Comparison of ENCODE assay signal across 8 mouse cellular contexts in genomic region chr10:76997759-76998513, GRCm38 (mm10). TPM values are rescaled to one million over a fixed set of nuclear protein-coding genes. Genes with fewer than 3 reads are reported as not detected.
A peak's percentile ranks its signal among the peaks of the same experiment; 100 is the strongest.
DNase-seq lines count a peak whose midpoint lies in the region; ATAC-seq and TF ChIP-seq lines count a peak whose summit lies in the region.

No protein-coding gene starts in this region.

- H3K36me3 ChIP-seq in hindbrain, postnatal 0 days (ENCODE audit: insufficient read depth, low read length): no peaks in the 10 kb centered on the region

- 0 out of 2 replicates have a peak, but pooled peaks have one; percentile 30 for ATAC-seq in erythroid progenitor cell, adult 5-6 weeks (replicated peaks; ENCODE audit: low FRiP score, poor library complexity, severe bottlenecking)
- peak; percentile 64; the same call in 1 of the 2 replicates for ATAC-seq in hindbrain, postnatal 0 days
- no peak for ATAC-seq in activated CD4-positive, CD25-positive, alpha-beta regulatory T cell, adult 4 months
- ATAC-seq in frontal cortex, adult (ENCODE audit: low TSS enrichment): no peak

- peak; percentile 56 for DNase-seq in 3T3-L1 (ENCODE audit: low read depth, low spot score)
- DNase-seq in adrenal gland, adult 2 months: peak; percentile 94
- peak; percentile 66 for DNase-seq in hindbrain, postnatal 0 days (ENCODE audit: low spot score)
- peak; percentile 52 to 63 for DNase-seq in lung, adult 18-20 months
- no peak for DNase-seq in T-cell, adult 2 months (ENCODE audit: low spot score)

- no peak overlapping the region for H3K27ac ChIP-seq in hindbrain, postnatal 0 days

- no peaks in the 10 kb centered on the region for H3K27me3 ChIP-seq in hindbrain, postnatal 0 days (ENCODE audit: insufficient read depth, low read length)

- H3K9ac ChIP-seq in hindbrain, postnatal 0 days (replicated peaks; ENCODE audit: low read length): no peak overlapping the region

- no peak overlapping the region for H3K4me3 ChIP-seq in hindbrain, postnatal 0 days (ENCODE audit: low read length)

- TF ChIP-seq CTCF in hindbrain, postnatal 0 days (IDR thresholded peaks at IDR 0.05; ENCODE audit: low read depth): no peak

- no peak overlapping the region for H3K4me2 ChIP-seq in hindbrain, postnatal 0 days (ENCODE audit: low read depth, low read length)

- WGBS in hindbrain, postnatal 0 days: 56% methylated on average over 17 of the region's 17 CpGs

- no peaks in the 10 kb centered on the region for H3K9me3 ChIP-seq in hindbrain, postnatal 0 days (ENCODE audit: low read length)

- H3K4me1 ChIP-seq in hindbrain, postnatal 0 days (ENCODE audit: insufficient read depth, low read length): no peaks in the 10 kb centered on the region

RNA-seq across cellular contexts. Expression of gene Slc19a1, which starts 34.1 kb away (rescaled TPM):
- total RNA-seq in adrenal gland, adult 2 months (2021): 10 to 100 TPM; 17.4 to 24.1 TPM
- polyA plus RNA-seq in adrenal gland, adult 2 months (2012; rRNA removed): 103 and 105 TPM in 2 replicates
- total RNA-seq in erythroid progenitor cell, adult 5-6 weeks (2015; ENCODE audit: low replicate concordance): 1.4 and 2.9 TPM in 2 replicates
- 3.3 and 7.9 TPM in 2 replicates for total RNA-seq in erythroid progenitor cell, adult 5-6 weeks (2017; ENCODE audit: low replicate concordance)
- 41.6 and 49.8 TPM in 2 replicates for total RNA-seq in hindbrain, postnatal 0 days (2014; rRNA removed)
- 45.5 and 48.6 TPM in 2 replicates for polyA plus RNA-seq in hindbrain, postnatal 0 days (2015; fragmentation: Nextera tagmentation; extraction: Ambion mirVana)
- polyA plus RNA-seq in activated CD4-positive, CD25-positive, alpha-beta regulatory T cell, adult 4 months (2017; shearing (Covaris generic)): 10 to 100 TPM; 24.7 to 38.1 TPM

RNA-seq across cellular contexts. Expression of gene Pcbp3, which starts 36.2 kb away (rescaled TPM):
- total RNA-seq in adrenal gland, adult 2 months (2021): 10 to 100 TPM; 30.2 to 40.3 TPM
- polyA plus RNA-seq in adrenal gland, adult 2 months (2012; rRNA removed): 22.9 and 25.6 TPM in 2 replicates
- total RNA-seq in erythroid progenitor cell, adult 5-6 weeks (2015; ENCODE audit: low replicate concordance): 2.9 TPM in 1 of 2 replicates, not detected in the other
- not detected in 2 replicates for total RNA-seq in erythroid progenitor cell, adult 5-6 weeks (2017; ENCODE audit: low replicate concordance)
- total RNA-seq in hindbrain, postnatal 0 days (2014; rRNA removed): 57.0 and 59.0 TPM in 2 replicates
- 92.9 and 95.6 TPM in 2 replicates for polyA plus RNA-seq in hindbrain, postnatal 0 days (2015; fragmentation: Nextera tagmentation; extraction: Ambion mirVana)
- 1 to 10 TPM; 3.7 to 8.2 TPM for polyA plus RNA-seq in activated CD4-positive, CD25-positive, alpha-beta regulatory T cell, adult 4 months (2017; shearing (Covaris generic))

Comparison
In these comparisons a context has a peak if more than half of its experiments do, and no peak if none do; other contexts are left out.
1. ATAC-seq: peak in erythroid progenitor cell, adult 5-6 weeks (single experiment) and hindbrain, postnatal 0 days (single experiment); none in activated CD4-positive, CD25-positive, alpha-beta regulatory T cell, adult 4 months (single experiment) and frontal cortex, adult (single experiment).
2. RNA of gene Pcbp3, which starts 36.2 kb away (total RNA-seq): 57.0 to 59.0 TPM in hindbrain, postnatal 0 days and 30.2 to 40.3 TPM in adrenal gland, adult 2 months; 2.9 TPM in erythroid progenitor cell, adult 5-6 weeks; every median in the first group is over 4 times any median in the second.